Comparison of ENCODE assay signal across 8 mouse cellular contexts in the genomic region with DNA sequence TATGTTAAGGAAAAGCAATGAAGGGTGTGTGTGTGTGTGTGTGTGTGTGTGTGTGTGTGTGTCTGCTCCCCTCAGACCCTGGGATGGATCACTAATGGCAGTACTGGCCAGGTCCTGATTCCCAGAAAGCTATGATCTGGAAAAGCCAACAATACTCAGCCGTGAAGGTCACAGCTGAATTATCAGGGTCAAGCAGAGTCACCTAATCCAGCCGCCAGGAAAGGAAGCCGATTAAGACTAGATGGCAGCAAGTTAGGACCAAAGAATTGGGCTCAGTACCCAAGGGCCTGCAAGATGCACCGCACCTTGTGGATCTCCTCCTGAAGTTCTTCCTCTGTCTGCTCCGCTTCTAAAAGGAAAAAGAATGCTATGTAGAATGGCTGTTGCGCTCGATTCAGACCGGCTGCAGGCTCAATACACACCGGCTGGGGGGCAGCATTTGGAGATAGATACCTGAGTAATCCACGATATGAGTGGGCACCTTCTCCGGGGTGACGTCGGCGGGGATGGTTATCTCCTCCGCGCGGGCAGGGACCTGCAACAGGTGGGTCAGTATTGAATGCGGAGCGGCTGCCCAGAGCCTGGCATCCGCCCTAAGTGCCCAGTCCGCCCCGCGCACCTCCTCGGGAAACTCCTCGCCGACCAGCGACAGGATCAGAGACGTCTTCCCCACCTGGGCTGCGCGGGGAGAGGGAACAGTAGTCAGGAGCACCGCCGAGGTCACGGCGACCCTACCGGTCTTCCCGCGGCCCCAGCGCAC. TPM values are rescaled to one million over a fixed set of nuclear protein-coding genes. Genes with fewer than 3 reads are reported as not detected.
DNase-seq lines count a peak whose midpoint lies in the region; ATAC-seq and TF ChIP-seq lines count a peak whose summit lies in the region.

No protein-coding gene starts in this region.

- peak overlapping the region; percentile 87 for H3K4me2 ChIP-seq in liver, embryonic 13.5 days
- H3K4me2 ChIP-seq in stomach, postnatal 0 days (replicated peaks; ENCODE audit: low read depth) = peak overlapping the region; percentile 92

- H3K27me3 ChIP-seq in hindbrain, embryonic 10.5 days (ENCODE audit: insufficient read depth, poor library complexity, severe bottlenecking) = no peaks in the 10 kb centered on the region
- H3K27me3 ChIP-seq in liver, embryonic 13.5 days = no peaks in the 10 kb centered on the region
- no peaks in the 10 kb centered on the region for H3K27me3 ChIP-seq in stomach, postnatal 0 days (ENCODE audit: control insufficient read depth, insufficient read depth, low read length)

- no peak for DNase-seq in lung, adult 2 months
- no peak for DNase-seq in lung, postnatal 36 days
- peak; percentile 51 to 72 for DNase-seq in cerebellum, postnatal 10 days
- no peak for DNase-seq in hindbrain, embryonic 10.5 days (ENCODE audit: low spot score)
- no peak for DNase-seq in liver, embryonic 13.5 days
- DNase-seq in stomach, postnatal 0 days (ENCODE audit: low spot score) = no peak
- DNase-seq in embryo, embryonic 10 days (ENCODE audit: low spot score) = no peak
- DNase-seq in ovary, postnatal 10 days (ENCODE audit: low spot score) = no peak

- TF ChIP-seq POLR2A in lung, adult 2 months (IDR thresholded peaks at IDR 0.05; ENCODE audit: borderline replicate concordance, extremely low read depth, low read depth, low read length) = no peak

- peaks cover 11% of the 10 kb centered on the region for H3K4me1 ChIP-seq in lung, adult 2 months (ENCODE audit: control insufficient read depth, insufficient read depth, low read length)
- H3K4me1 ChIP-seq in hindbrain, embryonic 10.5 days (replicated peaks) = peaks cover 38% of the 10 kb centered on the region
- H3K4me1 ChIP-seq in liver, embryonic 13.5 days (replicated peaks) = peaks cover 46% of the 10 kb centered on the region
- H3K4me1 ChIP-seq in stomach, postnatal 0 days (replicated peaks; ENCODE audit: control insufficient read depth, insufficient read depth) = no peaks in the 10 kb centered on the region; the same call in 1 of the 2 replicates

- H3K4me3 ChIP-seq in lung, adult 2 months (replicated peaks; ENCODE audit: extremely low read depth, low read depth, low read length) = peak overlapping the region; percentile 75
- H3K4me3 ChIP-seq in hindbrain, embryonic 10.5 days = peak overlapping the region; percentile 86
- peak overlapping the region; percentile 74 for H3K4me3 ChIP-seq in liver, embryonic 13.5 days (replicated peaks)
- H3K4me3 ChIP-seq in stomach, postnatal 0 days (ENCODE audit: low read depth, low read length) = peak overlapping the region; percentile 83

- ATAC-seq in liver, embryonic 13.5 days (ENCODE audit: low read depth) = peak; percentile 39
- ATAC-seq in stomach, postnatal 0 days (ENCODE audit: low FRiP score, low TSS enrichment) = peak; percentile 24

- TF ChIP-seq EP300 in stomach, postnatal 0 days (optimal IDR thresholded peaks at IDR 0.05) = no peak

- H3K9me3 ChIP-seq in hindbrain, embryonic 10.5 days = no peaks in the 10 kb centered on the region
- H3K9me3 ChIP-seq in liver, embryonic 13.5 days (replicated peaks) = no peaks in the 10 kb centered on the region
- H3K9me3 ChIP-seq in stomach, postnatal 0 days (ENCODE audit: control insufficient read depth, low read length) = no peaks in the 10 kb centered on the region

- no peak for TF ChIP-seq CTCF in lung, adult 2 months (IDR thresholded peaks at IDR 0.05; ENCODE audit: insufficient read depth, low read length)
- TF ChIP-seq CTCF in stomach, postnatal 0 days (IDR thresholded peaks at IDR 0.05; ENCODE audit: low read depth) = no peak

- peak overlapping the region; percentile 81 for H3K9ac ChIP-seq in liver, embryonic 13.5 days
- peak overlapping the region; percentile 86 for H3K9ac ChIP-seq in stomach, postnatal 0 days (ENCODE audit: low read length)

- WGBS in lung, adult 2 months = under 1% methylated on average over 38 of the region's 38 CpGs
- WGBS in hindbrain, embryonic 10.5 days = 4% methylated on average over 38 of the region's 38 CpGs
- 1% methylated on average over 38 of the region's 38 CpGs for WGBS in liver, embryonic 13.5 days (ENCODE audit: insufficient replicate concordance)
- WGBS in stomach, postnatal 0 days = 2% methylated on average over 32 of the region's 38 CpGs

- H3K36me3 ChIP-seq in hindbrain, embryonic 10.5 days = peaks cover 85% of the 10 kb centered on the region
- peaks cover 85% of the 10 kb centered on the region for H3K36me3 ChIP-seq in liver, embryonic 13.5 days
- peaks cover 29% of the 10 kb centered on the region for H3K36me3 ChIP-seq in stomach, postnatal 0 days (ENCODE audit: control insufficient read depth, insufficient read depth, low read length)

- peak overlapping the region; percentile 95 for H3K27ac ChIP-seq in hindbrain, embryonic 10.5 days
- peak overlapping the region; percentile 86 for H3K27ac ChIP-seq in liver, embryonic 13.5 days
- H3K27ac ChIP-seq in stomach, postnatal 0 days (replicated peaks) = peak overlapping the region; percentile 87

RNA-seq across cellular contexts. Expression of gene Rhot2, which starts 0.8 kb away (rescaled TPM):
- 59.6 and 61.2 TPM in 2 replicates for polyA plus RNA-seq in lung, adult 2 months (2012; rRNA removed)
- polyA plus RNA-seq in hindbrain, embryonic 10.5 days (2016; fragmentation: Nextera tagmentation; extraction: Ambion mirVana) = 18.8 and 28.5 TPM in 2 replicates
- polyA plus RNA-seq in liver, embryonic 13.5 days (2015; fragmentation: Nextera tagmentation; extraction: Ambion mirVana) = 12.8 and 13.5 TPM in 2 replicates
- 10.7 and 13.2 TPM in 2 replicates for polyA plus RNA-seq in stomach, postnatal 0 days (2015; fragmentation: Nextera tagmentation; extraction: Ambion mirVana)

RNA-seq across cellular contexts. Expression of gene Gm20683, which starts 2.3 kb away (rescaled TPM):
- polyA plus RNA-seq in lung, adult 2 months (2012; rRNA removed) = 29.1 and 36.2 TPM in 2 replicates
- polyA plus RNA-seq in hindbrain, embryonic 10.5 days (2016; fragmentation: Nextera tagmentation; extraction: Ambion mirVana) = 1.5 and 3.1 TPM in 2 replicates
- 0.28 and 0.57 TPM in 2 replicates for polyA plus RNA-seq in liver, embryonic 13.5 days (2015; fragmentation: Nextera tagmentation; extraction: Ambion mirVana)
- 1.8 and 2.3 TPM in 2 replicates for polyA plus RNA-seq in stomach, postnatal 0 days (2015; fragmentation: Nextera tagmentation; extraction: Ambion mirVana)

RNA-seq across cellular contexts. Expression of gene Rhbdl1, which starts 6.7 kb away (rescaled TPM):
- polyA plus RNA-seq in lung, adult 2 months (2012; rRNA removed) = 9.1 and 14.1 TPM in 2 replicates
- 1.7 and 3.1 TPM in 2 replicates for polyA plus RNA-seq in hindbrain, embryonic 10.5 days (2016; fragmentation: Nextera tagmentation; extraction: Ambion mirVana)
- 0.20 and 0.30 TPM in 2 replicates for polyA plus RNA-seq in liver, embryonic 13.5 days (2015; fragmentation: Nextera tagmentation; extraction: Ambion mirVana)
- polyA plus RNA-seq in stomach, postnatal 0 days (2015; fragmentation: Nextera tagmentation; extraction: Ambion mirVana) = 3.1 and 4.3 TPM in 2 replicates

RNA-seq across cellular contexts. Expression of gene Stub1, which starts 10.6 kb away (rescaled TPM):
- 131 and 160 TPM in 2 replicates for polyA plus RNA-seq in lung, adult 2 months (2012; rRNA removed)
- polyA plus RNA-seq in hindbrain, embryonic 10.5 days (2016; fragmentation: Nextera tagmentation; extraction: Ambion mirVana) = 360 and 390 TPM in 2 replicates
- 130 TPM in 2 replicates for polyA plus RNA-seq in liver, embryonic 13.5 days (2015; fragmentation: Nextera tagmentation; extraction: Ambion mirVana)
- 215 and 224 TPM in 2 replicates for polyA plus RNA-seq in stomach, postnatal 0 days (2015; fragmentation: Nextera tagmentation; extraction: Ambion mirVana)

RNA-seq across cellular contexts. Expression of gene Jmjd8, which starts 15.1 kb away (rescaled TPM):
- 55.1 and 65.2 TPM in 2 replicates for polyA plus RNA-seq in lung, adult 2 months (2012; rRNA removed)
- polyA plus RNA-seq in hindbrain, embryonic 10.5 days (2016; fragmentation: Nextera tagmentation; extraction: Ambion mirVana) = 51.5 and 64.3 TPM in 2 replicates
- polyA plus RNA-seq in liver, embryonic 13.5 days (2015; fragmentation: Nextera tagmentation; extraction: Ambion mirVana) = 21.7 and 26.9 TPM in 2 replicates
- 29.7 and 31.5 TPM in 2 replicates for polyA plus RNA-seq in stomach, postnatal 0 days (2015; fragmentation: Nextera tagmentation; extraction: Ambion mirVana)

Comparison
In these comparisons a context has a peak if more than half of its experiments do, and no peak if none do; other contexts are left out.
1. DNase-seq: peak in cerebellum, postnatal 10 days (2 of 2); none in lung, adult 2 months (single experiment), lung, postnatal 36 days (single experiment), hindbrain, embryonic 10.5 days (single experiment), liver, embryonic 13.5 days (single experiment), stomach, postnatal 0 days (single experiment), embryo, embryonic 10 days (single experiment) and ovary, postnatal 10 days (single experiment).
2. Peak in every context shown above with its lines, with median percentiles within 50 percentile points of each other: H3K4me3 ChIP-seq and H3K27ac ChIP-seq.